Mouse (Mus musculus) right cerebral cortex, postnatal 25 days (tissue): Measurements from ENCODE around the gene Gm36028.

ENCODE experiments used
- DNase-seq: peaks from one replicate; pipeline ENCODE4 v3.0.0; 2022

The Gm36028 gene

DNA sequence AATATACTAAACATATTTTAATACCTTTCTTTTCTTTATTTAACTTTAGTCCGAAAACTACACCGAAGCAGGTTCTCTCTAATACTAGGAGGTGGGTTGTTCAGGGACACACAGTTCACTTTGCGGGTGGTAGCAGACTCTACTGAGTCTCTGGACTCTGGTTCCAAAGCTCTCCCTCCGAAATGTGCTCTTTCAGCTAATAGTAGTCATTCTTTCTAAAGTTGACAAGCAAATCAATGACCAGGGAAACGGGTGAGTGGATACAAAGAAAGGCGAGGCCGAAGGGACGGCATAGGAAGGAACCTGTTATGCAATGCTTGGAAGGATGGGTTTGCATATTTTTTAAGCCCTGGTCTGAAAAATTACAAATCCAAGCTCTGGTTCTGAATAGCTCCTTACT is 3.5 kb downstream of the Gm36028 start:
- DNase-seq = no peak

DNA sequence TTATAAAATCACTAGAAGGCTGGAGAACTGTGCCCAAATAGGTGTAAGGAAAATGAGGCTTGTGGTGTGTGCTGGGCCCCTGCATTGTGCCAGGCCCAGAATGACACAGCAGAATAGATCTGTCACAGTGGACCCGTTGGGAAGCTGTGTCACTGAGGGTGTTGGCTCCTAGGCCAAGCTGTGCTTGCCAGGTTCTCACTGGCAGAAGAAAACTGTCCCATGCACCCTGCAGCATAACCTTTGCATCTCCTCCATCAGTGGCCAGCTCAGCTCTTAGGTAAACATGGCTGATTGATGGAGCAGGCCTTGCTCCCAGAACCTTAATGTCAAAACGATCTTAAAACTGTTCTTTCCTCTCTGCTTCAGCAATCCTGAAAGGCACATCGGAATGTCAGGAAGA is 4.6 kb downstream of the Gm36028 start:
- DNase-seq = no peak

DNA sequence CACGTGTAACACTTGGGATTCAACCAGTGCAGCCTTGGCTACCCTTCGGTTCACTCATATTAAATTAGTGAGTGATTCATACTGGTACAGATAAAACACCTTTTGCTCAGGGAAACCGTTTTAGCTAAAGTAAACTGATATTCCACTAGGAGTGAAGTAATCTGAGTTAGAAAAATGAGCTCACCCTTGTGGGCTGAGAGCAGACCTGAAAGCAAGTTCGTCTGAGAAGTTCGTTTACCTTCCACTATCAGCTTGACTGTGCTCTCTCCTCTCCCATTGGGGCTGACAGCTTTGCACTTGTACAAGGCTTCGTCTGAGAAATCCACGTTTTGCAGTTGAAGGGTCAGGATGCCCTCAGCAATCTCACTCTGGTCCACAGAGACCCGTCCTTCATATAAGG is 5.4 kb downstream of the Gm36028 start:
- DNase-seq = no peak

DNA sequence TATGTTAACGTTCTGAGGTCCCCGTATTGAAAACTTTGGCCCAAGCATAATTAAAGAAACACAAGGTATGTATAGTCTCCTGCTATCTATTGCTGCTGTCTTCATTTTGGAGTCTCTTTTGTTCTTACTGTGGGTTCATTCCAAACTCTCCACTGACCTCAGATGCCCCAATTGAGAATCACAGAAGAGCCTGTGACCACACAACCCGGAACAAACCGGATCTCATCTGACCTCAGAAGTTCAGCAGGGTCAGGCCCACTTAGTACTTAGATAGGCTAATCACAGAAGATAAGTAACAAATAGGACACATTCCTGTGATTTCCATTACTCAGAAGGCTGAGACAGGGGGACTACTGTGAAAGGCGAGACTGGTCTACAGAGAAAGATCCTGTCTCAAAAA is 6.4 kb downstream of the Gm36028 start:
- DNase-seq = no peak

DNA sequence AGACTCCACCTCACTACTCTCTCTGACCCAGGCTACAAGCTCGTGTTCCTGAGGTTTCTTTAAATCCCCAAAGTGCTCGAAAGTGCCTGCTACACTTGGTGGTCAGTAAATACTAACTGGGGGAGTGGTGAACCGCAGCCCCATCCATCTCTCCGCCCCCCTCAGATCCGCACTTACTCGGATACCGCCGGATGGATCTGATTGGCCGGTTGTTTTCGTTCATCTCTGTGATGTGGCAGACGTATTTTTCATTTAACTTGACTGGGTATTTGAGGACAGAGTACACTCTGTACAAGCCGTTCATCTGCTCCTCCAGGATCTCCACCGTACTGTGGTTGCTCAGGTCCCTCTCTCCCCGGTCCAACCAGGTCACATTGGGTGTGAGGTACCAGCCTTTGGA is 6.9 kb downstream of the Gm36028 start:
- DNase-seq = no peak

DNA sequence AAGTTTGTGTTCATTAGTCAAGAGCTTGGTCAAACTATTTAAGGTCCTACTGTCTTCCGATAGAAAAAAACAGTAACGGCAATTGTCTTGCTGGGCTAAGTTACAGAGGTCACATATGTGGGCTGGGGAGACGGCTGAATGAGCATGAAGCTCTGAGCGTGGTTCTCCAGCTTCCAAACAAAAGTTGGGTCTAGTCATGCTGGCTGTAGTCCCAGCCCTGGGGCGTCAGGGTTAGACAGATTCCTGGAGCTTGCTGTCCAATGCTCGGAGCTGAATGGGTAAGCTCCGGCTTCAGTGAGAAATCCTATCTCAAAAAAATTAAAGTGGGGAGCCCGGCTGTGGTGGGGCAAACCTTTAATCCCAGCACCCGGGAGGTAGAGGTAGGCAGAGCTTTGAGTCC is 7.7 kb downstream of the Gm36028 start:
- no peak for DNase-seq

DNA sequence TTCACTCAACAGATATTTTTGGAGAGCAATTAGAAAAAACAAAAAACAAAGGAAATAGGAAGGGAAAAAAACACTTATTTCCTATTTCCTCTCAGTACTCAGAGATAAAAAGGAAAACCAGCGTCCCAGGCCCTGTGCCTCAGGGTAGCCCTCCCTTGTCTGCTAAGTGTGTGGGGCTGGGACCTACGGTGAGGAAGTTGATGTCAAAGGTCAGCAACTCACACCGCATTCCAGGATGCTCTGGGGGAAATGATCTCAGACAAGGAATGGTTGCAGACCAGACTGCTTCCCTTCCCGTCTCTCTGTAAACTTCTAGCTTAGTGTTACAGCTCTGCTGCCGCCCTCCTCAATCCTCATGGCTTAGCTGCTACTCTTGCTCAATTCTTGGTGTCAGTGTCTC is 9.6 kb downstream of the Gm36028 start:
- no peak for DNase-seq

DNA sequence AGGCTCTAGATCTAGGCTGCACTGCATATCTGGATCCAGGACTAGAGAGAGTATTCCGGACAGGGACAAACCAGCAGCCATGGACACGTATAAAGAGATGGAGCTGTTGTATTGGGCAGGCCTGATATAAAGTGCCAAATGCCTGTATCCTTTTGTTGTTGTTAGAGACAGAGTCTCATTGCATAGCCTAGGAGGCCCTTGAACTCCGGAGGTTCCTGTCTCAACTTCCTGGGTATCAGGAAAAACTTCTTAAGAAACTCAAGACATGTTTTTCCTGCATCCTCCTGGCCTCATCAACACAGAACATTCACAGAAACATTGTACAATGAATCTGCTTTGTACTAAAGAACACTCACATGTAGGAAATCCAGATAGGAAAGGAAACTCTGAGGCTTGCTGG is 13.9 kb downstream of the Gm36028 start:
- DNase-seq = no peak

DNA sequence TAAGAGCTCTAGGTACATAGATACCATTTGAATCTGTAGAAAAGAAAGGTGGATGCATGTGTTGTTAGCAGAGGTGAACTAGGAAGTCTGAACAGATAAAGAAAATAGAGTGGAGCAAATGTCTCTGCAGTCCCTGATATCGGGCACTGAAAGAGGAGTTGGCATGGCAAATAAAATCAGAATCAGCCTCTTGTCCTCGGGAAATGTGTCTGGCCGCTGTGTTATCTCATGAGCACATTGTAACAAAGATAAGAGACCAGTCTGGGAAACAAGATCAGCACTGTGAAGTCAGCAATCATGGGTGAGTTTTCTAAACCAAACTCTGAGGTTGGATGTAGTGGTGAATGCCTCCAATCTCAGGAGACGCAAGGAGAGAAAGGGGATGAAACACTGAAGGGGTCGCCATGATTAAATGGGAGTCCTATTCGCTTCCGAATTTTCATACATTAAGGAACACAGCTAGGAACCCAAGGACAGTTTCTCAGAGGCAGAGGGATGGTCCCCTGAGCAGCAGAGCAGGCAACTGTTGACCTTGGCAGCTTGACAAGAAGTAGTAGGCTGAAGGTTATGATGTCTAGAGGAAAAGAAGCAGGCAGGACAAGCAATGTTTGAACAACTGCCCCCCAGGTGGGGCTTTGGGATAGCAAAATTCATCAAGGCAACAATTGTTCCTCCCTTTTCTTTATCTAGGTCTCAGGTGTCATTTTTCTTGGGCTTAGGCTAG is 15.6 kb downstream of the Gm36028 start:
- DNase-seq = no peak

DNA sequence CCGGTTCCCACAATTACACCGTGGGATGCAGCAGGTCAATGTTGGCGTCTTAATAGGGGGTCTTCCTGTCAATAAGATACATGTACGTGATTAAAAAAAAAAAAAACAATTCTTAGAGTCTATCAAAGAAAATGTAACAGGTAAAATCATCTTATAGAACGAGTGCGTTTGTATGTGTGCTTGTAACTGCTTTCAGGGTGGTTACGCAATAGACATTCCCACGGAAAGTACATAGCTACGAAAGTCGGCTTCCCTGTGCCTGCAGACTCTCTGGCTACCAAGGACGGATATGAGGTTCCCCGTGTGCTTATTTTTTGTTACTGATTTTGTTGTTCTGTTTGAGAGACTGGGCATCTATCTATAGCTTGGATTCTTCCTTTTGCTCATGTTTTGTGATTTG is 17.2 kb downstream of the Gm36028 start:
- DNase-seq = no peak

DNA sequence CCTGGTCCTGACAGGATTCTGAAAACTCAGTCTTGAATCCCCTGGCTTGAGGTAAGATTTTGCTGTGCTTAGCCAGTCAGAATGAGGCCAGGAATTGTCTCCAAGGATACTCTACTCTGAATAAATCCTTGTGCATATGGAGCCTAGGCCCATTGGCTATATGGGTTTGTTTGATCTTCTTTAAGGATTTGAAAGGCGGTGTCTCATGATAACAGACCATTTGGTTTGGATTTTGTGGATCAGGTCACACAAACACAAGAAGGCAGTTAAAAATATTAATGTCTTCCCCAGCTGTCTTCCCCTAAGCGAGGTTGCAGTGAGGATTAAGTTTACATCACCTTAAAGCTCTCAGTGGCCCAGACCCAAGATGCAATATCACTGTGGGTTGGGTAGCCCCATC is 18.5 kb downstream of the Gm36028 start:
- DNase-seq = no peak

DNA sequence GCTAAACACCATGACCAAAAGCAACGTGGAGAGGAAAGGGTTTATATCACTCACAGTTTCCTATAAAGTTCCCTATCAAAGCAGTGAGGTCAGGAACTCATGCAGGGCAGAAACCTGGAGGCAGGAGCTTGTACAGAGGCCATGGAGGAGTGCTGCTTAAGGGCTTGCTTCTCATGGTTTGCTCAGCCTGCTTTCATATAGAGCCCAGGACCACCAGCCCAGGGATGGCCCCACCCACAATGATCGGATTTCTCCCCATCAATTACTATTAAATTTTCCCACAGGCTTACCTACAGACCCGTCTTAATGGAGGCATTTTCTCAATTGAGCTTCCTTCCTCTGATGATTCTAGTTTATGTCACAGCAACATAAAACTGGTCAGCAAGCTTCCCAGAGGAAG is 23.4 kb downstream of the Gm36028 start:
- DNase-seq = no peak

DNA sequence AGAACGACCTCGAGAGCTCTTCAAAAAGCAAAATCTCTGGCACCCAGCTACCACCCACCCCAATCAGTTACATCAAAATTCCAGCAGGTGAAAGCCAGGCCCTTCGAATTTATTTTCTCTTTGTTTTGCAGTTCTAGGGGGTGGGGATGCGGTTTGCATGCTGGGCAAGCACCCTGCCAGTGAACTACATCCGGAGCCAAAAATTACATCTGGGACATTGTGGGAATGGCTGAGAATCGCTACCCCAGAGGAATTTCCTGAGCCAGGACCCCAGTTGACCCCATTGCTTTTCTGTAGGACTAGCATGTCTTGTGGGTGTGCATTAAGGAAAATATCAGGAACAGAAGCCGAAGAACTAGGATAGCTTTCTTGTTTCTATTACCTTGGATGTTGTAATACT is 29.9 kb downstream of the Gm36028 start:
- no peak for DNase-seq

DNA sequence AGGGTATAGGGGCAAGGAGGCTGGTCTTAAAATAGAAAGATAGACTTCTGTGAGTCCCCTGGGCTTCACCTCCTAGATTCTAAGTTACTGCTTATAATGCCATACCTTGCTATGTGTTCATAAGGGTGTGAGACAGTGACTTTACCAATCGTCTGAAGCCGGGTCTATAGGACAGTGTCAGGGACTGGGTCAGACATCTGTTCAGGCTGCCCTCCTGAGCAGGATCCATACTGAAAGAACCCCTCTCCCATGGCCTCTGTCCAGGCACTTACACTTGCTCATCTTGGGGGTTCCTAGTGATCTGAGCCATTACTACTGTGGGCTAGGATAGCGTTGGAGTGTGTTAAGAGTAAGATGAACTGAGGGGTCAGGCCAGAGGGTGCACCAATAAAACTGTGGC is 34.7 kb downstream of the Gm36028 start:
- no peak for DNase-seq

DNA sequence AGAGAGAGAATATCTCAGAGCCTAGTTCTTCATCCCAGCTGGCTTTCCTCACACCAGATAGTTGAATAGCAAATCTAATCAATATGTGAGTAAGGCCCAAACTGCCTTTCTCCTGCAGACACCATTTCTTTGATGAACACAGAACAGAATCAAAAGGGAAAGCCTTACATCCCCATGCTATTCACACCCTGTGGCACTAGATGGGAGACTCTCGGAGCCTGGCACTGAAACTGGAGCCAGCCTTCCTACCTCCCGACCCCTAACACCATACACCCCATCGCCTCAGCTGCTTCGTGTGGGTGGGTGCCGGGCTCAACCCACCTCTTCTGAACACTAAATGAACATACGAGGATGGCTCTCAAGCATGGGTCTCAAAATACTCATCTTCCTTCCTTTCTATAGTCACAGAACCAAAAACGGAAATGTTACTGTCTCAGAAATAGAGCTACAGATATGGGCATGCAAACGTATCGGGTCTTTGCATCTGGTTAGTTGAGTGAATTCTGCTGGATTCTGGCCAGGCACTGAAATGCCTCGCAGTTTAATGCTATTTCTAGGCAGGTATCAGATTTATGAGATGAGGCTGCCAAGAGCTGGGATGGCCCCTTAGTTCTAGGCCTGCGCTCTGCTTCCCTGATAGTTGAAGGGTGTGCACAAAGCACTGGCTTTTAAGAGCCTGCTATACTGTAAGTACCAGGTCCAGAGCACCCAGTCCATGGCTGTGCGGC is 36.0 kb downstream of the Gm36028 start:
- DNase-seq = peak; percentile 47

DNA sequence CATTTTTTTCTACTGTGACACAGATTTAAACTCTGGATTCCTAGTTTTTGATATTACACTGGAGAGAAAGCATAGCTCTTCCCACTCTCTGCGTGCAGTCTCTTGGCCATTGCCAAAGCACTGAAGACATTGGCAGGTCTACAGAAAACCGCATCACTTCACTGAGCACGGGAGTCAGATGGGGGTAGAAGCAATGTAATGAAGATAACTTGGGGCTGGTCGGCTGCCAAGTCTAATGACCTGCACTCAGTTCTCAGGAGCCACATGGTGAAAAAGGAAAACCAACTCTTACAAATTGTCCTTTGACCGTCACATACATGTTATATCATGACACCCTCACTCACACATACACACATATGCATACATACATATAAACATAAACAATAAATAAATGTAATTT is 37.0 kb downstream of the Gm36028 start:
- DNase-seq = no peak

DNA sequence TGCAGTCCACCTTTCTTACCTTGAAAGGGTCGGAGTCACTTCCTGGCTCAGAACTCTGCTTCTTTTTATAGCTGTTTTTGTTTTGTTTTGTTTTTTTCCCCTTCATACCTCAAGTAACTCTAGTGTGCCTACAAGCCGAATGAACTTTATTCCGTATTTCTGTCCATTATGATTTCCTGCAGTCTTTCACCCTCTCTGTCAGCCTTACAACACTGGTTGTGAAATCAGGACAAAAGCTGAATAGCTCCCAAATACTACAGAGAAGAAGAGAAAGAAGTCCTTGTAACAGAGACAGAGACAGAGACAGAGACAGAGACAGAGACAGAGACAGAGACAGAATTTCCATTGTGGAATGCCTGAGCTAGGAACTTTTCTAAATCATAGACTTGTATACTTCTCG is 43.0 kb downstream of the Gm36028 start:
- DNase-seq = no peak

DNA sequence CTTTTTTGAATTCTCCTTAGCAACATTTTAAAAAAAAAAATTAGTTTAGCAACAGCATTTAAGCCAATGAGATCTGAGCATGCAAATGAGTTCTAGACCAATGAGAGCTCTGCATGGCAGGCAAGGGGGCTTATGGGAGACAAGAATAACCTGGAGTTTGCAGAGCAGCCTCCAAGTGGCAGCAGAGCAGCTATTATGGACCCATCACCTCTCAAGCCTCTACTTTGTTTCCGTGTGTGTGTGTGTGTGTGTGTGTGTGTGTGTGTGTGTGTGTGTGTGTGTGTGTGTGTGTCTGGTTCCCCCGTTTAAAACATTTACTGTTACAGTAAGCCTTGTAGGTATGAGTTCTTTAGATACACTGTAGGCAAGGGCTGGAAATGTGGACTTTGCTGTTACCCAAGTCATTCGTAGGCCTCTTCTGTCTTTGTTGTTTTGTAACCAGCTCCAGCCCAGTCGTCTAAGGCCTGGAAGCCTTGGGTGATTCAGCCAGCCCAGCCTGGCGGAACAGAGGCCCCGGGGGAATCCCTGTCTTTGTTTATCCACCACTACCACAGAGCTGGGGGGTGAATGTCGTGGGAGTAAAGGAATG is 46.5 kb downstream of the Gm36028 start:
- DNase-seq = peak; percentile 64

DNA sequence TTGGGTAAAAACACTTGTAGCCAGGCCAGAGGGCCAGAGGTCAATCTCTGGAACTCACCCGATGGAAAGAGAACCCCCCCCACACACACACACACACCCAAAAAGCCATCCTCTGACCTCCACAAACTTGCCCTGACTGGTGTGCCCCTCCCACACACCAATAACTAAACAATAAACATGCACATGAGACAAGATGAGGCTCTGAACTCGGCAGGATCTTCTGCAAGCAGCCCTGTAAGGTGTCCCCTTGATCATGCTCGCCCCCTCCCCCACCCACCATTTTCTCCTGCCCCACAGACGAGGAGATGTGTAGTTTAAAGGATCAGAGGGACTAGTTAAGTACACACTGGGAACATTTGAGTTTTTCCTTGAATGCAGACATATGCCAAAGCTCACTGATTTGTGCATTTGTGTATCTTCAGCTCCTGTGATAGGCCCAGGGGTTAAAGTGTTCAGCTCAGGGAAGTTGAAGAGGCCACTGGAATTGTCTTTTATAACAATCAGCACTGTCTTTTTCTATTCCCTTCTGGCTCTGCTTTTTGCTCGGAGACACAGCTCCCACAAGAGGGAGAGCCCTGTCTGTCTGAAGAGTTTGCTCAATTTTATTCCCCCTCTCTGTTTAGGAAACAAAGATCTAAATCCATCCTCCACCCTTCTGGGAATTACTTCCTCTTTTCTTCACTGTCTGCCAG is 47.1 kb downstream of the Gm36028 start:
- DNase-seq = no peak

DNA sequence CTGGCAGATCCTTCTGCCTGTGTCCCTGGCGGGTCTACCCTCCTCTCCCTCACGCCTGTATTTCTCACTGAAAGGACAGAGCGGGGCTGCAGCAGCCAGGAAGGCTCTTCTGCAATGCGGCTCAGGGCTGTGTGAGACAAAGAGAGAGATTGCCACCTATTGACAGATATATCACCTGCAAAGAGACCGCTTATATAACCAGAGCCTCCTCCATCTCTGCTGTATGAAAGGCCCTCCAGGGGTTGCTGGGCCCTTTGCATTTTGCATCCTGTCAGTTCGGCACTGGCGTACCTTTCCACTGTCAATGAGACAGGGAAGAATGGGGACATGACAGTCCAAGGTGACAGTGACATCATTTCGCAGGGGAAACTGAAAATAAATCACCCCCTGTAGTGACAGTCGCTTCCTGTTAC is 48.5 kb downstream of the Gm36028 start:
- peak; percentile 56 for DNase-seq

DNA sequence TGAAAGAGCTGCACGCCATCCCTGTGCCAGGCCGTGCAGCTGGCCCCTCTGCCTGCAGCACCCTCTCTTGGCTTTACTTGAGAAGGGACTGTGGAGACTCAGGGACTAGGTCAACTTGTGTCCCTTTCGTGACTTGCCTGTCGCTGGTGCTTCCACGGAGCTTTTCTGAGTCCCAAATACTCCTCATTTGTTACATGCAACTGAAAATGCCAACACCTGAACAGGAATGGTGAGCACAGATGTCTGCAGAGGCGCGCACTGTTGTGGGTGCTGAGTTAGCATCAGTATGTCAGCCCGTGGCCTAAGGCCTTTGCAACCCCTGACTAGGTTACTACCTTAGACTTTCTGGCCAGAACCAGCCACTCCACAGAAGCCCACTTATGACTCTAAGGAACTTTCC is 49.1 kb downstream of the Gm36028 start:
- no peak for DNase-seq

DNA sequence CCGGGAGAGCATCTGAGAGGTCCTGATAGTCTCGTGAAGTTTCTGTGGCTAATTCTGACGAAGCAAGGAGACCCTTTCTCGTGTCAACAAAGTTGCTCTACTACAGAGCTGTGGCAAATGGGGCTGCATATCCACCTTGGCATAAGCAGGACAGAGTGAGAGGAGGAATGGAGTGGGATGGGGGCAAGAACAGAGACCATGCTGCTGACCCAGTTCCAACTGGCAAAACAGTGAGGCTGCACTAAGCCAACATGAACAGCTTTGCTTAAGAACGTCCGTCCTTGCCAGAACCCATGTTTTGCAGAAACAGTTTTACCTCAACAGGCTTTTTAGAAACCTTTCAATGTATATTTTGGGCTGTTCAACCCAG is 51.3 kb downstream of the Gm36028 start:
- DNase-seq = no peak

DNA sequence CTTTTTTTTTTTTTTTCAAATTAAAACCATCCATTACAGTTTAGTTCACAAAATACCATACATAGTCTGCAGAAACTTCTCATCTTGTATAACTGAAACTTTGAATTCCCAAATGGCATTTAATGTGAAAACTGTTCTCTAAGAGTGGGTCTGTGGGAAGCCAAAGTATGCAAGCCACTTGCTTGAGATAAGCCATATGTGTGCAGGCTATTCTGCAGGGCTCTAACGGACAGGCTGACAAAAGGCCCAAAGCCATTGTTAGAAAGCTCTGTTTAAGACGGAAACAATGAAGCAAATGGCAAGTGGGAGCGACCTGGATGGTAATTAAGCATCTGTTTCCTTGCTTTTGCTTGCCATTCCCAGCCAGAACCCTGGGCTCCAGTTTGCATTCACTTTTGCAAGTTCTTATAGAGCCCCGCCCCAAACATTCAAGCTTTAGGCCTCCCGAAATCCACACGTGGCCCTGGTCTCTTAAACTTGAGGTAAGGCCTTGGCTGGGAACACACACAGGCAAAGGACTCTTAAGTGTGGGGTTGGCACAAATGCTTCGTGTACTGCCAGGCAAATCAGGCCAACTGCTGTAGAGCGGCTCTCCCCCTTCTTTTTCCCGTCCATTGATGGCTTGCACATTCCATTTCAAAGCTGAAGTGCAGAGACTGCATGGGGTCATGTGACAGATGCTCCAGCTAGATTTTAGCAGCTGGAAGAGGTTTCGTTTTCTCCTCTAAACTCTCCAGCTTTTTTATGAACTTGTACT is 51.9 kb downstream of the Gm36028 start:
- no peak for DNase-seq
